Mouse (Mus musculus): ENCODE results near the gene Rrp12.

DNA sequence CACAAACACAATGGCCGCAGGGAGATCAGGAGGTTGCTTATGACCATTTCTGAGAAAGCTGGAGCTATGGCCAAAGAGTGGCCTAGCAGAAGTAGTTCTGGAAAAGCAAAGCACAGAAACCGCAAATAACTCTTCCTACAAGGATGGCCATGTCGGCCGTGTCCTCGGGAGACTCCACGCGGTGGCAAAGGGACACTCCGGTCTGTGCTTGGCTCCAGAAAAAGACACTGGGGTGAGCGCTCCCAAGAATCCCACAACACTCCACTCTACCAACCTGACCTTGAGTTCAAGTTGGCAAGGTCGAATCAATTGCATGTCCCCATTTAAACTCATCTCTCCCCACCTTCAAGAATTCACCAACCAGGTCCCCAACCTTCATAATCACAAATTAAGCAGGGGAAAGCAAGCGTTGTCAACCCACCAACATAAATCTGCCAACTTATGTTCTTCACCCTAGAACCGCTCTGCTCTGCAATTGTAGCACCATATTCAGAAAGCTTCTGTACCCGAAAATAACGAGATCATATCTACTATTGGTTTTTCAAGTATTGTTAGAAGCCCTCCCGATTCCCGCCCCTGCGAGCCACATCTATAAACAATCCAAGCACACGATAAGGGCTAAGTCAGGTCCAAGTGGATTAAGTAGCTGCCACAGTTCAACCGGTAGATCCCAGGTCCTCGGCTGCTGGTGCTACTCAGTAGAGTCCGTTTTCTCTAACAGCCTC is 49.4 kb downstream of the Rrp12 start:
- TF ChIP-seq CTCF (IDR thresholded peaks at IDR 0.05) (peak; percentile 42), POLR2A (IDR thresholded peaks at IDR 0.05; ENCODE audit: insufficient read depth, low read depth, low read length) (no peak), EP300 (IDR thresholded peaks at IDR 0.05; ENCODE audit: insufficient read depth, low read depth, low read length) (0 out of 2 replicates have a peak, but pooled peaks have one; percentile 31)
